Mouse (Mus musculus): ENCODE data around the gene Cnih3. TPM values are rescaled to one million over a fixed set of nuclear protein-coding genes. Genes with fewer than 3 reads are reported as not detected.

Gene Cnih3
- polyA plus RNA-seq, 1 experiment = not detected

GRCm38 (mm10) chr1:181466601-181467320, 114.3 kb downstream of the Cnih3 start:
- TF ChIP-seq POLR2A (IDR thresholded peaks at IDR 0.05; ENCODE audit: low read depth, low read length) = no peak
- no peak for TF ChIP-seq CTCF (IDR thresholded peaks at IDR 0.05; ENCODE audit: extremely low read depth, insufficient read depth, insufficient read length, insufficient replicate concordance)
- no peak for DNase-seq (ENCODE audit: low read depth in 1 of 2, low spot score in 2 of 2)
- Histone ChIP-seq H3K27ac (ENCODE audit: insufficient read depth, low read length) (no peak overlapping the region), H3K36me3 (ENCODE audit: control insufficient read depth, insufficient read depth, low read length) (no peaks in the 10 kb centered on the region), H3K4me3 (ENCODE audit: extremely low read depth, insufficient read depth, insufficient read length) (no peak overlapping the region), H3K4me1 (ENCODE audit: control insufficient read depth, insufficient read depth, insufficient read length) (no peaks in the 10 kb centered on the region), H3K27me3 (ENCODE audit: control insufficient read depth, insufficient read depth, low read length) (no peaks in the 10 kb centered on the region)
- WGBS = 65% methylated on average over 17 of the region's 17 CpGs

- no peaks in the 10 kb centered on the region for H3K36me3 ChIP-seq (ENCODE audit: control insufficient read depth, insufficient read depth, low read length)
- WGBS = 92% methylated on average over 6 of the region's 6 CpGs
- no peaks in the 10 kb centered on the region for H3K4me1 ChIP-seq (ENCODE audit: control insufficient read depth, insufficient read depth, insufficient read length)
- no peak overlapping the region for H3K27ac ChIP-seq (ENCODE audit: insufficient read depth, low read length)
- H3K27me3 ChIP-seq (ENCODE audit: control insufficient read depth, insufficient read depth, low read length) = no peaks in the 10 kb centered on the region
- no peak for DNase-seq (ENCODE audit: low read depth in 1 of 2, low spot score in 2 of 2)
- TF ChIP-seq CTCF (IDR thresholded peaks at IDR 0.05; ENCODE audit: extremely low read depth, insufficient read depth, insufficient read length, insufficient replicate concordance) = no peak
- TF ChIP-seq POLR2A (IDR thresholded peaks at IDR 0.05; ENCODE audit: low read depth, low read length) = no peak
- no peak overlapping the region for H3K4me3 ChIP-seq (ENCODE audit: extremely low read depth, insufficient read depth, insufficient read length)
These were observed 114.9 kb downstream of the Cnih3 start for GRCm38 (mm10) chr1:181467321-181467670.

- no peaks in the 10 kb centered on the region for H3K27me3 ChIP-seq (ENCODE audit: control insufficient read depth, insufficient read depth, low read length)
- H3K4me3 ChIP-seq (ENCODE audit: extremely low read depth, insufficient read depth, insufficient read length) = no peak overlapping the region
- no peaks in the 10 kb centered on the region for H3K4me1 ChIP-seq (ENCODE audit: control insufficient read depth, insufficient read depth, insufficient read length)
- WGBS = 81% methylated on average over 8 of the region's 8 CpGs
- TF ChIP-seq POLR2A (IDR thresholded peaks at IDR 0.05; ENCODE audit: low read depth, low read length) (no peak), CTCF (IDR thresholded peaks at IDR 0.05; ENCODE audit: extremely low read depth, insufficient read depth, insufficient read length, insufficient replicate concordance) (no peak)
- no peak overlapping the region for H3K27ac ChIP-seq (ENCODE audit: insufficient read depth, low read length)
- no peak for DNase-seq (ENCODE audit: low read depth in 1 of 2, low spot score in 2 of 2)
- no peaks in the 10 kb centered on the region for H3K36me3 ChIP-seq (ENCODE audit: control insufficient read depth, insufficient read depth, low read length)
These were observed 117.0 kb downstream of the Cnih3 start for GRCm38 (mm10) chr1:181469415-181469814.

- Histone ChIP-seq H3K4me1 (ENCODE audit: control insufficient read depth, insufficient read depth, insufficient read length) (no peaks in the 10 kb centered on the region), H3K27me3 (ENCODE audit: control insufficient read depth, insufficient read depth, low read length) (no peaks in the 10 kb centered on the region), H3K4me3 (ENCODE audit: extremely low read depth, insufficient read depth, insufficient read length) (no peak overlapping the region), H3K27ac (ENCODE audit: insufficient read depth, low read length) (no peak overlapping the region), H3K36me3 (ENCODE audit: control insufficient read depth, insufficient read depth, low read length) (no peaks in the 10 kb centered on the region)
- 79% methylated on average over 8 of the region's 8 CpGs for WGBS
- DNase-seq (ENCODE audit: low read depth in 1 of 2, low spot score in 2 of 2) = no peak
- no peak for TF ChIP-seq CTCF (IDR thresholded peaks at IDR 0.05; ENCODE audit: extremely low read depth, insufficient read depth, insufficient read length, insufficient replicate concordance)
- no peak for TF ChIP-seq POLR2A (IDR thresholded peaks at IDR 0.05; ENCODE audit: low read depth, low read length)
These were observed 123.7 kb downstream of the Cnih3 start for GRCm38 (mm10) chr1:181476141-181476540.

GRCm38 (mm10) chr1:181476557-181476956, 124.1 kb downstream of the Cnih3 start:
- H3K4me1 ChIP-seq (ENCODE audit: control insufficient read depth, insufficient read depth, insufficient read length) = no peaks in the 10 kb centered on the region
- no peak for DNase-seq (ENCODE audit: low read depth in 1 of 2, low spot score in 2 of 2)
- WGBS = 77% methylated on average over 6 of the region's 6 CpGs
- H3K36me3 ChIP-seq (ENCODE audit: control insufficient read depth, insufficient read depth, low read length) = no peaks in the 10 kb centered on the region
- no peak overlapping the region for H3K4me3 ChIP-seq (ENCODE audit: extremely low read depth, insufficient read depth, insufficient read length)
- H3K27ac ChIP-seq (ENCODE audit: insufficient read depth, low read length) = no peak overlapping the region
- H3K27me3 ChIP-seq (ENCODE audit: control insufficient read depth, insufficient read depth, low read length) = no peaks in the 10 kb centered on the region
- TF ChIP-seq POLR2A (IDR thresholded peaks at IDR 0.05; ENCODE audit: low read depth, low read length) = no peak
- no peak for TF ChIP-seq CTCF (IDR thresholded peaks at IDR 0.05; ENCODE audit: extremely low read depth, insufficient read depth, insufficient read length, insufficient replicate concordance)

GRCm38 (mm10) chr1:181484696-181485095, 132.3 kb downstream of the Cnih3 start:
- H3K36me3 ChIP-seq (ENCODE audit: control insufficient read depth, insufficient read depth, low read length) = no peaks in the 10 kb centered on the region
- H3K4me3 ChIP-seq (ENCODE audit: extremely low read depth, insufficient read depth, insufficient read length) = no peak overlapping the region
- no peak overlapping the region for H3K27ac ChIP-seq (ENCODE audit: insufficient read depth, low read length)
- WGBS = 84% methylated on average over 5 of the region's 5 CpGs
- no peaks in the 10 kb centered on the region for H3K27me3 ChIP-seq (ENCODE audit: control insufficient read depth, insufficient read depth, low read length)
- H3K4me1 ChIP-seq (ENCODE audit: control insufficient read depth, insufficient read depth, insufficient read length) = no peaks in the 10 kb centered on the region
- no peak for DNase-seq (ENCODE audit: low read depth in 1 of 2, low spot score in 2 of 2)
- TF ChIP-seq CTCF (IDR thresholded peaks at IDR 0.05; ENCODE audit: extremely low read depth, insufficient read depth, insufficient read length, insufficient replicate concordance) (no peak), POLR2A (IDR thresholded peaks at IDR 0.05; ENCODE audit: low read depth, low read length) (no peak)

GRCm38 (mm10) chr1:181503471-181503870, 151.0 kb downstream of the Cnih3 start:
- TF ChIP-seq CTCF (IDR thresholded peaks at IDR 0.05; ENCODE audit: extremely low read depth, insufficient read depth, insufficient read length, insufficient replicate concordance) = no peak
- Histone ChIP-seq H3K27ac (ENCODE audit: insufficient read depth, low read length) (no peak overlapping the region), H3K36me3 (ENCODE audit: control insufficient read depth, insufficient read depth, low read length) (no peaks in the 10 kb centered on the region), H3K4me1 (ENCODE audit: control insufficient read depth, insufficient read depth, insufficient read length) (no peaks in the 10 kb centered on the region), H3K27me3 (ENCODE audit: control insufficient read depth, insufficient read depth, low read length) (no peaks in the 10 kb centered on the region), H3K4me3 (ENCODE audit: extremely low read depth, insufficient read depth, insufficient read length) (no peak overlapping the region)
- WGBS = 90% methylated on average over 2 of the region's 2 CpGs
- no peak for DNase-seq (ENCODE audit: low read depth in 1 of 2, low spot score in 2 of 2)
